Mouse (Mus musculus) neural tube, embryonic 12.5 days (tissue): ENCODE data around the gene Cnn3. TPM values are rescaled to one million over a fixed set of nuclear protein-coding genes. Genes with fewer than 3 reads are reported as not detected.

ENCODE experiments used
- ATAC-seq: fragments of 200-750 bp; cut with Nextera tagmentation; 2 replicates; pipeline ENCODE4 v1.8.0; 2017; ENCODE audit warnings: low read depth, mild to moderate bottlenecking, moderate TSS enrichment, moderate library complexity; ENCODE audit not compliant: low FRiP score
- H3K27ac ChIP-seq: fragments of 300-500 bp; sonication (generic); 2 replicates; pipeline ENCODE4 v1.5.1; 2016
- H3K27me3 ChIP-seq: fragments of 300-500 bp; sonication (generic); replicated peaks from 2 replicates; pipeline ENCODE4 v1.6.1; 2016; ENCODE audit warnings: mild to moderate bottlenecking
- H3K36me3 ChIP-seq: fragments of 300-500 bp; sonication (generic); 2 replicates; pipeline ENCODE4 v1.6.1; 2016; ENCODE audit warnings: mild to moderate bottlenecking
- H3K4me1 ChIP-seq: fragments of 300-500 bp; sonication (generic); 2 replicates; pipeline ENCODE4 v1.6.1; 2016
- H3K4me2 ChIP-seq: fragments of 300-500 bp; sonication (generic); replicated peaks from 2 replicates; pipeline ENCODE4 v1.6.1; 2016; ENCODE audit warnings: mild to moderate bottlenecking
- H3K4me3 ChIP-seq: fragments of 300-500 bp; sonication (generic); 2 replicates; pipeline ENCODE4 v1.5.1; 2016
- H3K9ac ChIP-seq: fragments of 300-500 bp; sonication (generic); 2 replicates; pipeline ENCODE4 v1.6.1; 2016; ENCODE audit warnings: mild to moderate bottlenecking
- H3K9me3 ChIP-seq: fragments of 300-500 bp; sonication (generic); 2 replicates; pipeline ENCODE4 v1.6.1; 2016; ENCODE audit warnings: mild to moderate bottlenecking
- WGBS: fragments of 180-500 bp; shearing (Covaris S2); methylation state at CpG from one replicate; pipeline ENCODE4 v1.1.7; 2016; 5-methylcytosine and 5-hydroxymethylcytosine counted together
- polyA plus RNA-seq: library from polyadenylated mRNA; unstranded; fragments of >200 nt; fragmentation: Nextera tagmentation; extraction: Ambion mirVana; gene quantifications from 2 replicates; pipeline ENCODE4 v1.2.1, GENCODE M21; 2016

Cnn3 gene
- 909 and 919 TPM in 2 replicates for polyA plus RNA-seq

DNA sequence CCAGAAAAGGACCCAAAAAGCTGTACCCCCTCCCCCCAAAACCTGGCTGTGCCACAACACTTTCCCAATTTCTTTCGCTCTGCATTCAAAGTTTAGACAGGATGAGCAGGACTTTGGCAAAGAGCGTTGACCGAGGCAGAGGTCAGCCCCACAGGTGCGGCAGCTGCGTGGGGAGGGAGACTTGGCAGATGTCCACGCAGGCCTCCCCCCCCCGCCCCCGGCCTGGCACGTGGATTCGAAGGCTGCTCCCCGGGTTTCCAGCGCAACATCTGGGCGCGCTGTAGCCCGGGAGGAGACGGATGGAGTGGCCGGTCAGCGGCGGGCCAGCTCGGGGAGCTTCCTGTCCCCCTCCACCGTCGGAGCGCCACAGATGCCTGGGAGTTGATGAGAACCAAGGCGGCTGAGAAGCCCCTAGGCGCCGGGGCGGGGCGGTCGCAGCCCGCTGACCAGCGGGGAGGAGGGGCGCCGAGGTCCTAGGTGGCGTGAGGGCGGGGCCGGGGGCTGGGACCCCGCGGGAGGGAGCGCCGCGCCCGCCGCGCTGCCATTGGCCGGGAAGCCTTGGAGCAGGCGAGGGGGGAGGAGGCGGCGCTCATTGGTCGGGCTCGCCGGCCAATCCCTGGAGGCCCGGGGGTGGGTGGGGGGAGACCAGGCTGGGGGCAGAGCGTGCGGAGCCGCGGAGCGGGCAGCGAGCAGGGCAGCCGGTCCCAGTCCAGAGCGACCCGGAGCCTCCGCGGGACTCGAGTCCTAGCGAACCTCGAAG lies at the start of gene Cnn3:
Gene Cnn3, plus strand, starts transcription at position 637 of the 760 bp plus-strand sequence.
- no peaks in the 10 kb centered on the region for H3K27me3 ChIP-seq
- no peaks in the 10 kb centered on the region for H3K9me3 ChIP-seq
- peak; percentile 93 for ATAC-seq
- H3K9ac ChIP-seq: peak within 1 kb of the TSS; percentile 98
- H3K4me1 ChIP-seq: peaks cover 35% of the 10 kb centered on the region
- H3K4me2 ChIP-seq: peak within 1 kb of the TSS; percentile 78
- no peaks in the 10 kb centered on the region for H3K36me3 ChIP-seq
- peak within 1 kb of the TSS; percentile 89 for H3K4me3 ChIP-seq
- peak within 1 kb of the TSS; percentile 98 for H3K27ac ChIP-seq
- WGBS: under 1% methylated on average over 64 of the region's 66 CpGs

DNA sequence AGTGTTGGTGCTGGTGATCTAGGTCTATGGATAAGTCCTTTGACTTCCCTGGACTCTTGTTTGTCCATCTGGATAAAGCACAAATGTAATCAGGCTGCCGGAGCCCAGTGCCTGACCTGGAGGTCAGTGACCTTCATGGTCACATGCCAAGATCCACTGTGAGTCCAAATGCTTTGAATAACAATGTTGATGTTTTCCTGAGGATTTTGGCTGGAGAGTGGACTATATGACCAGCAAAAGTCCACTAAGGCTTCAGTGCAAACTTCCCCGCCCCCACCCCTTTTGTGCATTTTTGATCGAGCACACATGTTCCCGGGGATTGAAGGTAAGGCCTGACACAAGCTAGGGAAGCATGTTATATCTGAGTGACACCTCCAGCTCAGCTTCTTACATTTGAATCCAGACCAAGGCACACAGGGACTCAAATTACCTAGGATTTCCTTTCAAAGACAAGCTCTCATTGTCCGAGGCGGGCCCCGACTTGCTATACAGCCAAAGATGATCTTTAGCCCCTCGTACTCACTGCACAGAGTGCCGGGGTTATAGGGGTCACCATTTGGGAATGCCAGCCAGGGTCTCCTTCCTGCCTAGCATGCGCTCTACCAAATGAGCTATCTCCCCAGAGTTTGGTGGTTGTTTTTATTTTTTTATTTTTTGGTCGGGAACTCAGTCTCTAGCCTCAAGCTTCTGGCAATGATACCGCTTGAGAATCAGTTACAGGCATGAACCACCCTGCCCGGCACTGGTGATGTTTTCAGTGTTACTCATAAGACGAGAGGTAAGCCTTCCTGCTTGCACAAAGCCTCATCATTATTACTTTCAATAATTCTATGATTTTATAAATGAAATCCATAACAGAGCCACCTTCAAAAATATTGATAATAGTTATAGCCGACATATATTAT lies 47.3 kb upstream of the Cnn3 start:
- Histone ChIP-seq H3K9me3 (no peaks in the 10 kb centered on the region), H3K9ac (no peak overlapping the region), H3K4me2 (no peak overlapping the region), H3K27me3 (no peaks in the 10 kb centered on the region), H3K4me1 (no peaks in the 10 kb centered on the region), H3K4me3 (no peak overlapping the region), H3K36me3 (no peaks in the 10 kb centered on the region), H3K27ac (no peak overlapping the region)
- no peak for ATAC-seq
- 59% methylated on average over 15 of the region's 15 CpGs for WGBS

DNA sequence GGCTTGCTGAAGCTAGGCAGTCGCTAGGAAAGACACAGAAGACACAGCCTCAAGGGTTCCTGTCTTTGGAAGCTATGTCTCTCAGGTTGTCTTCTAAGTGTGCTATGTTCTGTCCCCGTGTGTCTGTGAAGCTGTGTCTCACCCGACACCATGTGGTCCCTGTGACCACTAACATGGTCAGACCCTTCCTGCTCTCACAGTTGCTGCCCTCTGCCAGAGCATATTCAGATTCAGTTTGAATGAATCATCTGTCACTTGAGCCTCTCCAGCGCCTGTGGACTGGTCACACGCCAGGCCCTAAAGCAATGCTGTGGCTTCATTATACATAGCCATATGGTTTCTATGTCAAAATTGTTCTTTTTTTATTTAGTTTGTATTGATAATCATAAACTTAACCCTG lies 46.6 kb upstream of the Cnn3 start:
- Histone ChIP-seq H3K9me3 (no peaks in the 10 kb centered on the region), H3K4me3 (no peak overlapping the region), H3K4me2 (no peak overlapping the region), H3K27ac (no peak overlapping the region), H3K36me3 (no peaks in the 10 kb centered on the region), H3K4me1 (no peaks in the 10 kb centered on the region), H3K9ac (no peak overlapping the region), H3K27me3 (no peaks in the 10 kb centered on the region)
- no peak for ATAC-seq
- 82% methylated on average over 5 of the region's 5 CpGs for WGBS

DNA sequence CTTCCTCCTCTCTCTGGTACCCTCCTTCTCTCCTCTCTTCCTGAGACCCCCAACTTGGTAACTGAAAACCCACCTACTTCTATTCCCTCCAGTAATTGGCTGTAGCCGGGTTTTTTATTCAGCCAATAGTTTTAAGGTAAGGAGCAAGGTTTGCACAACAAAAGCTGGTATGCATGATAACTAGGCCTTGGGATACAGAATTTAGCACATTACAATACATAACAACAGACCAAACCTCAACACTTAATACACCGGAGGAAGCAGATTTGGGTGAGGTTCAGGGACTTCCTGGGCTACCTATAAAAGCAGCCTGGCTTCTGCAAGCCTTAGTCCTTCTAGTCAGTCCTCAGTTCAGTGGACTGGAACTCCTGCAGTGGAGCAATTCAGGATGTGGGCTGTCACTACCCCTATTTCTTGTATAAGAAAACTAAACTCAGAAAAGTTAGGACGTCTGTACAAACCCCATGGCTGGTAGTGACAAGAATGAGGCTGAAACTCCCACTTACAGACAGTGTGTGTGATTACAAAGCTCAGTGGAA lies 38.8 kb upstream of the Cnn3 start:
- no peaks in the 10 kb centered on the region for H3K27me3 ChIP-seq
- no peak for ATAC-seq
- no peaks in the 10 kb centered on the region for H3K9me3 ChIP-seq
- H3K4me1 ChIP-seq: peaks cover 21% of the 10 kb centered on the region
- H3K36me3 ChIP-seq: no peaks in the 10 kb centered on the region
- no peak overlapping the region for H3K27ac ChIP-seq
- no peak overlapping the region for H3K4me3 ChIP-seq
- no peak overlapping the region for H3K4me2 ChIP-seq
- WGBS: 71% methylated on average over 3 of the region's 3 CpGs
- no peak overlapping the region for H3K9ac ChIP-seq

DNA sequence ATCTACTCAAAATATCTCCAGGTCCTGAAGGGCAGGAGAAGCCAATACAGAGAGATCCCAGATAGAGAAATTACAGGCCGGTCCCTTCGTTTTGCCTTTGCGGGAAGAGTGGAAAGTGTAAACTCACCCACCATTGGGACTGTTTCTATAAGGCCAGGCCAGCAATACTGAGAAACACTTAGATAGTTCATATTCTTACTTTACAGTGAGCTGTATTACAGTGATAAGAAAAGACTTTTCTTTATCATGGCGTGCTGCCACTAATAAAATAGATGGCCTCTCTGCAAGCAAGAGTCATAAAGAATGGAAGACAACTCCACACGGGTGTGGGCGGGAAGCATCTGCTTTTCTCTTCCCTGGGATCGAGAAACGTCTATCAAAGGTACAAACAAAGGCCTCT lies 36.9 kb upstream of the Cnn3 start:
- Histone ChIP-seq H3K9ac (no peak overlapping the region), H3K9me3 (no peaks in the 10 kb centered on the region), H3K4me2 (peak overlapping the region; percentile 54; the same call in 1 of the 2 replicates), H3K27me3 (no peaks in the 10 kb centered on the region), H3K4me3 (no peak overlapping the region), H3K4me1 (peaks cover 21% of the 10 kb centered on the region), H3K27ac (no peak overlapping the region), H3K36me3 (no peaks in the 10 kb centered on the region)
- no peak for ATAC-seq
- 50% methylated on average over 8 of the region's 8 CpGs for WGBS

DNA sequence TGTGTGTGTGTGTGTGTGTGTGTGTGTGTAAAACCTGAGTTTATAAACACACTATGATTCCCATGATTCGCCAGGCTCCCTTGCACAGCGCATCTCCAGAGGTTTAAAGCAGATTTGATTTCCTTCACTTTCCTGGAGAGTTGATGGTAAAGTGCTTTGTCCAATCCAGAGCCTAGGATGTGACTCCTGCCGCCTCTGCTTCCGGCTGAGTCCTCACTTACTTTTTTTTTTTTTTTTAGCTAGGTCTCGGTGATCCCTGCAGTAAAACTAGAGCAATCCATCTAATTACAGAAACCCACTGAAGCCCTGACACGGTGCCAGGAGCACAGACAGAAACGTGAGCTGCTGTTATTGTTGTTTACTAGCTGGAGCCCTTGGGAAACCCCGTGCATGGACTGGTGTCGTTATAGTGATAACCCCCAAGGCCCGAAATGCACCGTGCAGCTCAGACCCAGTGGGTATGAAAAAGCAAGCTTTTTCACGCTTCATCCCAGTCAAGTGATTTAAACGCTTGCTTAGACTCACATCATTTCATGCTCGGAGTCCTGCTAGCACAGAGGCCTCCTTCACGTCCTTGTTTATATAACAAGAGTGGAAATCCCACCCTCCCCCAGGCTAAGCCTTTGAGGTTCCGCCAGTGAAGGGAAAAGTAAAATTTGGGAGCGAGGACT lies 36.3 kb upstream of the Cnn3 start:
- H3K27ac ChIP-seq: no peak overlapping the region
- no peaks in the 10 kb centered on the region for H3K27me3 ChIP-seq
- 9% methylated on average over 17 of the region's 17 CpGs for WGBS
- ATAC-seq: peak; percentile 82
- H3K9ac ChIP-seq: no peak overlapping the region
- no peak overlapping the region for H3K4me3 ChIP-seq
- no peaks in the 10 kb centered on the region for H3K9me3 ChIP-seq
- H3K4me1 ChIP-seq: peaks cover 21% of the 10 kb centered on the region
- H3K36me3 ChIP-seq: no peaks in the 10 kb centered on the region
- peak overlapping the region; percentile 54 for H3K4me2 ChIP-seq

DNA sequence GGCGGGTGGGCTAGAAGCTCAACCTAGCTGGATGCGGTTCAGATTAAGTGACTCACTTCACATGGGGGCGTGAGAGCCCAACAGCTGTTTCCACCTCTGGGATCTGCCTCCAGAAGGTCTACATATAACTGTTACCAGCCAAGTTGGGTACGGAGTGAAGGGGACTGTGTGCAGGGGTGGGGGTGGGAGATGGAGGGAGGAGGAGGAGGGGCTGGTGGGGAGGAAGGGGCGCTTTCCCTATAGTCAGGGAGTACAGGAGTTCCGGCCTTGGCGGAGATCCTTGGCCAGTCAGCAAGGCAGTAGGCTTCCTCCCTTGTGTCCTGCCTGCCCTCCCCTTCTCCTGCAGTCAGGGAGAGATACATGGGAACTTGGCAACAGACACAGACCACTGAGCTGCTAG lies 35.6 kb upstream of the Cnn3 start:
- 34% methylated on average over 7 of the region's 7 CpGs for WGBS
- H3K4me3 ChIP-seq: no peak overlapping the region

DNA sequence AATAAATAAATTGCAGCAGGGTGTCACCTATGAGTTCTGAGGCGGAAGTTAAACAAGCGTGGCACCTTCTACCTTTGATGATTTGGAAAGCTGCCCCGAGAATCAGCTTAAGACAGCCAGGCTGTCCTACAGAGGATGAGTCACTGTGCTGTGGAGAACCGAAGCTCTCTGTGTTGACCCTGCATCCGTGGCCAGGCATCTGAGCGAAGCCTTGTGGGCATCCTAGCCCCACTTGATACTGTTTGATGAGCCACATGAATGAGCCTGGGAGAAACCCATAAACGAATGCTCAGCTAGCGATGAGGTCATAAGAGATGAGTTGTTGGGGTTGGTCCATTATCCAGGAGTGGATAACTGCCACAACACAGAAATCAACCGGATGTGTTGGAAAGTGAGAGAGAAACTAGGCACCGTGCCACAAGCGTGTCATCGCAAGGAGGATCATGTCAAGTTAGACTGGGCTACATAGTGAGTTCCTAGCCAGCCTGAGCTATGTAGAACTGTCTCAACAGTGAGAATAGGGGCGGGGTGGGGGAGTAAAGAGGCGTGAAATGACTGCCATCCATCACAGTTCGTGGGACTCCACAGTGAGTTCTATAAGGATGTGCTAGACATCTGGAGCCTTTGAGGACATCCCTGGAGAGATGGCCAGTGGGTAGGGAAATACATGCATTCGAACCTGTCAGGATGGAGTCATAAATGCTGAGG lies 30.6 kb upstream of the Cnn3 start:
- 69% methylated on average over 16 of the region's 16 CpGs for WGBS
- H3K9ac ChIP-seq: no peak overlapping the region

More for the DNA sequence above, 35.6 kb upstream of the Cnn3 start:
- H3K9me3 ChIP-seq: no peaks in the 10 kb centered on the region
- H3K4me2 ChIP-seq: peak overlapping the region; percentile 54
- H3K9ac ChIP-seq: no peak overlapping the region
- ATAC-seq: peak; percentile 68
- H3K27ac ChIP-seq: no peak overlapping the region
- peaks cover 21% of the 10 kb centered on the region for H3K4me1 ChIP-seq
- H3K36me3 ChIP-seq: no peaks in the 10 kb centered on the region
- H3K27me3 ChIP-seq: no peaks in the 10 kb centered on the region

DNA sequence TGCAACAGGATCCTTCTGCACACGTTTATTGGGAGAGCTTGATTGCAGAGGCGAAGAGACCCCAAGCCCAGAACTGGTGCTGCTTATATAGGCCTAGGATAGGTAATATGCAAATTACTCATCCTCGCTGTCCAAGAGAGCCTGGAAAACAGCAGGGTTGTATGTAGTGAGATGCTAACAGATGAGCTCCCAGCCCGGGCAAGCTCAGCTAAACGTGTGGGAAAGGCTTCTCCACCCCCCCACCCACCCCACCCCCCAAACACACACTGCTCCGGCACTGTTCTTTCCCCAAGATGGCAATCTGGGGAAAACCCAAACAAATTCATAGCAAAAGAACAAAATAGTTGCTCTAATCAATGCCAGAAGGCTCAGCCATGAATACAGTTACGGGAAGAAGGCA lies 29.7 kb upstream of the Cnn3 start:
- no peaks in the 10 kb centered on the region for H3K9me3 ChIP-seq
- H3K4me1 ChIP-seq: no peaks in the 10 kb centered on the region
- no peak overlapping the region for H3K9ac ChIP-seq
- WGBS: 71% methylated on average over 7 of the region's 7 CpGs
- no peak overlapping the region for H3K27ac ChIP-seq
- H3K4me2 ChIP-seq: no peak overlapping the region
- H3K4me3 ChIP-seq: no peak overlapping the region
- no peaks in the 10 kb centered on the region for H3K36me3 ChIP-seq
- ATAC-seq: no peak
- no peaks in the 10 kb centered on the region for H3K27me3 ChIP-seq

More for the DNA sequence above, 30.6 kb upstream of the Cnn3 start:
- Histone ChIP-seq H3K4me2 (no peak overlapping the region), H3K27me3 (no peaks in the 10 kb centered on the region), H3K4me1 (peaks cover 2% of the 10 kb centered on the region; the same call in 1 of the 2 replicates), H3K27ac (no peak overlapping the region), H3K9me3 (no peaks in the 10 kb centered on the region), H3K4me3 (no peak overlapping the region), H3K36me3 (no peaks in the 10 kb centered on the region)
- no peak for ATAC-seq

DNA sequence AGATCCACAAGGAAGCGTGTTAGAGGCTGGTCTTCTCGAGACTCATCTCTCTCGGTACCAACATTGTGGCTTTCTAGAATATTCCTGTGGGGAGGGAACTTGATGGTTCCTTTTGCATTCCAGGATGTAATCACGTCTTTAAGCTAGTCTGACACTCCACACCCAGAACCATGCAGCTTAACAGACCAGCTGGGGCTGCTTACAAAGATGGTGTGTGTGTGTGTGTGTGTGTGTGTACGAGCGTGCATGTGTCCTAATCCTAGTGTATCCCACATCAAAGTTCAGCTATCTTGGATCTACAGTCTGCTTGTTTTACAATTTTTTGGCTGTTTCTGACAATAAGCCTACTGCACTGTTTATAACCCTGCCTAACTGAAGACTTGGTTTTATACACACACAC lies 29.3 kb upstream of the Cnn3 start:
- Histone ChIP-seq H3K27me3 (no peaks in the 10 kb centered on the region), H3K27ac (no peak overlapping the region), H3K9ac (no peak overlapping the region), H3K36me3 (no peaks in the 10 kb centered on the region), H3K4me2 (no peak overlapping the region), H3K4me3 (no peak overlapping the region), H3K4me1 (no peaks in the 10 kb centered on the region), H3K9me3 (no peaks in the 10 kb centered on the region)
- no peak for ATAC-seq
- WGBS: 85% methylated on average over 6 of the region's 6 CpGs

DNA sequence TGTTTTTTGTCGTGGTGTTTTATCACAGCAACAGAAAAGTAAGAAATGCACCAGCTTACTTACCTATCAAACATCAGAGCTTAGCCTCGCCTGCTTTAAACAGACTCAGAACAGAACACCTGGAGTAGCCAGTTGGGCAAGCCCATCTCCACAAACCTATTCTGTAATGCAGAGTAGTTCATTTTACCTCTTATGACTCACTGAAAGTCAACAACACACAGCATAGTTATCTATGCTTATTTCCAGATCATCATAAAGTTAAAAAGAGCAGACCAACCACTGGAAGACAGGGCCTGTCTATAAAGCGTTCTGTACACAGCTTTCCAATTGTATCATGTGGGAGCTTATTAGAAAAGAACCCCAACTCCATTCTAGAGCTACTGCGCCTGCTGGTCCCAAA lies 24.9 kb upstream of the Cnn3 start:
- Histone ChIP-seq H3K4me1 (no peaks in the 10 kb centered on the region), H3K9me3 (no peaks in the 10 kb centered on the region), H3K36me3 (no peaks in the 10 kb centered on the region), H3K9ac (no peak overlapping the region), H3K27me3 (no peaks in the 10 kb centered on the region), H3K4me2 (no peak overlapping the region), H3K4me3 (no peak overlapping the region), H3K27ac (no peak overlapping the region)
- ATAC-seq: no peak
- WGBS: 83% methylated on average over 4 of the region's 4 CpGs
